Mouse (Mus musculus): ENCODE measurements around the gene Vmn2r66. TPM values are rescaled to one million over a fixed set of nuclear protein-coding genes. Genes with fewer than 3 reads are reported as not detected.

Gene Vmn2r66
- polyA plus RNA-seq (2012; rRNA removed) = not detected in 2 replicates

DNA sequence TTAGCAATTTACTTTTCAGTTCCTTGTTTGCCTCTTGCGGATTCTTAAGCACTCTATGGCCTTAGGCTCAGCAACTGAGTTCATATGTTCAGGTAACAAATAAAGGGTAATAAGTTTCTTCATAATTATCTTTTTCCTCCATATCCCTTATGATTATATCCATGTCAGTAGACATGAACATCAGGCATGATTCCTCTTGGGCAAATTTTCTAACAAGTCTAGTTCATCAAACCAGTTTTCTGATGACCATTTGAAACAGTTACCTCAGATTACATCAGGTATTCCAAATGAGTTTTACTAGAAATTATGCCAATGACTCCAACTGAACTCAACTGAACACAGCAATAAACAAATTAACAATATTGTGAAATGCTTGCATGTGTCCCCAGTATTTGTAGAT lies at the start of gene Vmn2r66:
Gene Vmn2r66 (minus strand): TSS at position 101 of the 400 bp plus-strand sequence.
- TF ChIP-seq POLR2A (IDR thresholded peaks at IDR 0.05; ENCODE audit: borderline replicate concordance, extremely low read depth, insufficient read depth, insufficient read length, poor library complexity, severe bottlenecking) (no peak), CTCF (IDR thresholded peaks at IDR 0.05; ENCODE audit: borderline replicate concordance, extremely low read depth, insufficient read depth, insufficient read length) (no peak)
- DNase-seq (ENCODE audit: low read depth) = no peak

DNA sequence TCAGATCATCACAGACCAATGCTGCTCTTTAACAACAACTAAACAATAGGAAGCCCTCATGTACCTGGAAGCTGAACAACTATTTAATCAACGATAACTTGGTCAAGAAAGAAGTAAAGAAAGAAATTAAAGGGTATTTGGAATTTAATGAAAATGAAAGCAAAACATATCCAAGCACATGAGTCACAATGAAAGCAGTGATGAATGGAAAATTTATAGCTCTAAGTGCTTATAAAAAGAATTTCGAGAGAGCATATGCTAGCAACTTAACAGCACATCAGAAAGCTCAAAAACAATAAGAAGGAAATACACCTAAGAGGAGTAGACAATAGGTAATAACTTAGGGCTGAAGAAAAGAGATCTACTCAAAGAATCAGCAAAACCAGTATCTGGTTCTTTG lies 15.4 kb downstream of the Vmn2r66 start:
- TF ChIP-seq CTCF (IDR thresholded peaks at IDR 0.05; ENCODE audit: borderline replicate concordance, extremely low read depth, insufficient read depth, insufficient read length) = no peak
- TF ChIP-seq POLR2A (IDR thresholded peaks at IDR 0.05; ENCODE audit: borderline replicate concordance, extremely low read depth, insufficient read depth, insufficient read length, poor library complexity, severe bottlenecking) = no peak
- DNase-seq (ENCODE audit: low read depth) = no peak

DNA sequence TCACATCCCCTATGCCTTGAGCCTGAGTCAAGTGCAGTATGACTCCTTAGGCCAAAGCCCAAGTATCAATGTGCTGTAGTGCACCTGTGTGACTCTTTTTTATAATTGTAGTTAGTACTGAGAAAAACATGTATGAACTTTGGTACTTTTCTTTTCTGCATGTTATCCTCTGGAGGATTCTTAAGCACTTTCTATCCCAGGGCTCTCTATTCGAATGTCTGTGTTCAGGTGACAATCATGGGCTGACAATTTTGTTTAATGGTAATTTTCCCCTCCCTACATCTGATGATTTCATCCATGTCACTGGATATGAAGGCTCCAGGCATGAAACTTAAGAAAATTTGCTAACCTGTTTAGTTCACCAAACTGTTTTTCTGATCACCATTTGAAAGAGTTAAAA lies 48.1 kb downstream of the Vmn2r66 start, which contains the start of gene Vmn2r65:
Gene Vmn2r65 (minus strand): TSS at position 101 of the 400 bp plus-strand sequence.
- TF ChIP-seq POLR2A (IDR thresholded peaks at IDR 0.05; ENCODE audit: borderline replicate concordance, extremely low read depth, insufficient read depth, insufficient read length, poor library complexity, severe bottlenecking) (no peak), CTCF (IDR thresholded peaks at IDR 0.05; ENCODE audit: borderline replicate concordance, extremely low read depth, insufficient read depth, insufficient read length) (no peak)
- DNase-seq (ENCODE audit: low read depth) = no peak

Other genes with a start within 250 kb of the Vmn2r66 start
- not detected in 2 replicates for gene Olfr291, start 158.7 kb downstream of the Vmn2r66 start, polyA plus RNA-seq (2012; rRNA removed)
- gene Vmn2r65, start 48.2 kb downstream of the Vmn2r66 start, polyA plus RNA-seq (2012; rRNA removed) = not detected in 2 replicates
- gene Vmn2r67, start 143.7 kb upstream of the Vmn2r66 start, polyA plus RNA-seq (2012; rRNA removed) = not detected in 2 replicates
- not detected in 2 replicates for gene Vmn2r68, start 225.5 kb upstream of the Vmn2r66 start, polyA plus RNA-seq (2012; rRNA removed)

Data from brain, embryonic 14.5 days (tissue).